Mouse (Mus musculus) skeletal muscle tissue, adult 2 months (tissue): ENCODE measurements at regions not wholly inside any gene's neighbourhood (a gene's known extent, or its start where the extent isn't known, plus 50 kb on each side); places are given as distances from the start of the nearest gene placed in this dataset.
"Not testable (repeated sequence)": the region's sequence is repeated elsewhere in the genome, so short reads cannot be mapped to it uniquely, and the experiment has no call there.

ENCODE experiments used
- DNase-seq: peaks from one replicate; pipeline ENCODE4 v3.0.0-alpha.2; 2012; ENCODE audit warnings: low read depth, low spot score

DNA sequence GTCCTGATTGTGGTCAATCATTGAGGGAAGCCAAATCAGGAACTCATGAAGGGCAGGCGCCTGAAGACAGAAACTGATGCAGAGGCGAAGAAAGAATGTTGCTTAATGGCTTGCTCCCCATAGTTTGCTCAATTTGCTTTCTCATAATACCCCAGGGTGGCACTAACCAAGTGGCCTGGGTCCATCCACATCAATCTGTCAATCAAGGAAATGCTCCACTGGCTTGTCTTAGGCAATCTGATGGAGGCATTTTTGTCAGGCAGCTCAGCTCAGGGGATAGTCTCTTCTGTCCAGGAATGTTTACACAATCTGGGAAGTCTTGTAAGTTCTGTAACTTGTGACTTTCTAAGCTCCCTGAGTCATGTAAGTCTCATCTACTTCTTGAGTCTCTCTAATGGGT, 50.0 kb upstream of the Klhl24 start:
- DNase-seq = no peak

DNA sequence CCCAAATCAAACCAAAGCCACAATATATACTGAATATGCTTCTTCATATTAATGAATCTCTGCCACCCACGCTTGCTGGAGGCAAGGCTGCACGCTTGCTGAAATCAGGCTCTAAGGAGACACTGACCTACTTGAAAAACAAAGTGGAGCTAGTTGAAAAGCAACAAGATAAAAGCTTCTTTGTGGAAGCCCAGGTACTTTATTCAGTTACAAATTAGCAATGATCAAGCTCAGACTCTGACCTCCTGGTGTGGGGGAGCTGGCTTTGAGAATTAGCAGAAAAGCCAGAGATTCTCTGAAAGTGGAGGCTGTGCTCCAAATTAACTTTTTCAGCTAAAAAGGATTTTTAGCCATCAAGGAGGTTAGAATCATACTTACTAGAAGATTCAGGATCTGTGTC, 52.3 kb upstream of the Klhl6 start:
- DNase-seq = not testable (repeated sequence)

DNA sequence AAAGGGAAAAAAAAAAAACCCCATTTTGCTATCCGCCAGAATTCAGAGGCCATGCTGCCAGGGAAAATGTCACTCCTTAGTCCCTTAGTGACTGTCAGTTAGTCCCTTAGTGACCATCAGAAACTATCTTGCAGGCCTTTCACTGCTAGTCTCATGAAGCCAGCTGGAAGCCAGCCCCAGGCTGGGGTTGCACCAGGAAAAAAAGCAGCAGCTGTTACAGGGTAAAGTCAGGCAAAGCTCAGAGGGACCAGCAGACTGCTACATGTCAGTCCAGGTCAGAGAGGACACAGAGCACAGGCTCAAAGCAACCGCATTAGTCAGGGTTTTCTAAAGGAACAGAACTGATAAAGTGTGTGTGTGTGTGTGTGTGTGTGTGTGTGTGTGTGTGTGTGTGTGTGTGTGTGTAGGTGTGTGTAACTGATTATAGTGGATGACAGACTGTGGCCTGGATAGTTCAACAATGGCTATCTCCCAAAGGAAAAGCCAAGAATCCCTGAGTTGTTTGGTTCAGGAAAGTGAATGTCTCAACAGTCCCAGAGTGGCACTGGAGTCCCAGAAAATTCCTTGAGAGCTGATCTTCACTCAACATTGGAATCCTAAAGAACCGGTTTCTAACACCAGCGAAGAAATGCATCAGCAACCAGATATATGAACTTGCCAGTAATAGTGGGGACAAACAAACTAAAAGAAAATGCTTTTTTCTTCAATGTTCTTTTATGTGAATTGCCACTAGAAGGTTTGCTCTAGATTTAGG, 49.7 kb upstream of the Klhl6 start:
- peak; percentile 94 for DNase-seq
